Mouse (Mus musculus) lung, adult 2 months (tissue): Measurements from ENCODE around the gene Fzd2. TPM values are rescaled to one million over a fixed set of nuclear protein-coding genes. Genes with fewer than 3 reads are reported as not detected.

ENCODE experiments used
- DNase-seq: peaks from one replicate; pipeline ENCODE4 v3.0.0; 2022
- H3K4me1 ChIP-seq: fragments of 200-500 bp; 2 replicates; pipeline ENCODE4 v1.6.1; 2011; ENCODE audit warnings: low read length; ENCODE audit not compliant: control insufficient read depth, insufficient read depth
- H3K4me3 ChIP-seq: fragments of 200-500 bp; replicated peaks from 2 replicates; pipeline ENCODE3; 2011; ENCODE audit warnings: low read depth, mild to moderate bottlenecking, control low read depth, low read length; ENCODE audit errors: extremely low read depth
- CTCF ChIP-seq: fragments of 200-500 bp; IDR thresholded peaks from 2 replicates; pipeline ENCODE4 v1.5.1; 2011; ENCODE audit warnings: mild to moderate bottlenecking, low read length, control low read depth; ENCODE audit not compliant: insufficient read depth
- POLR2A ChIP-seq: fragments of 200-500 bp; IDR thresholded peaks from 2 replicates; pipeline ENCODE4 v1.6.1; 2011; ENCODE audit warnings: low read depth, mild to moderate bottlenecking, control low read depth, low read length, borderline replicate concordance; ENCODE audit errors: extremely low read depth
- WGBS: fragments of 180-500 bp; shearing (Covaris S2); methylation state at CpG from one replicate; pipeline ENCODE4 v1.1.7; 2018; 5-methylcytosine and 5-hydroxymethylcytosine counted together
- polyA plus RNA-seq: library from polyadenylated mRNA; depleted of rRNA; stranded (reverse); fragments of >200 nt; gene quantifications from 2 replicates; pipeline ENCODE4 v1.2.3, GENCODE M21; 2012

Gene Fzd2
- polyA plus RNA-seq, 1 experiment = 45.5 TPM

GRCm38 (mm10) chr11:102631203-102631602, 27.0 kb downstream of the Fzd2 start:
- TF ChIP-seq POLR2A (no peak), CTCF (no peak)
- DNase-seq = no peak
- Histone ChIP-seq H3K4me1 (no peaks in the 10 kb centered on the region), H3K4me3 (no peak overlapping the region)
- whole genome bisulfite sequencing = 60% methylated on average over 5 of the region's 5 CpGs

- WGBS = 12% methylated on average over 11 of the region's 13 CpGs
- DNase-seq = no peak
- Histone ChIP-seq H3K4me1 (no peaks in the 10 kb centered on the region), H3K4me3 (no peak overlapping the region)
- no peak for TF ChIP-seq POLR2A
- no peak for TF ChIP-seq CTCF
These were observed 28.5 kb downstream of the Fzd2 start for GRCm38 (mm10) chr11:102632725-102633124.

DNA sequence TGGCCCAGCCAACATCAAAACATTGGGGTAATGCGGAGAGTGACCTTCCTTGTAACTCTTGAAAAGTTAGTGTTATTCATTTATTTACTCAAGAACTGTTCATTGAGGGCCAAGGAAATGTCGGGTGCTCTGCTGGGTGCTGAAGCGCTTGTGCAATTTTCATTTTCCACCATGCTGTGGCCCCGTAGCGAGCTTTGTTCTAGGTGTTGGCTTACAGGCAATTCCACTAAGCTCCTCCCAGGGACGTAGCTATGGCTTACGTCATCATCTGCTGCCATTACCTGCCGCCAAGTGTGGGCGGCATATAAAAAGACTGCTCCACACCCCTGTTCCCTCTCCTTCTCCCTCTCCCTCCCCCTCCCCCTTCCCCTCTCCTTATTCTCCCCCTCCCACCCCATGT, 29.2 kb downstream of the Fzd2 start:
- 21% methylated on average over 9 of the region's 9 CpGs for WGBS
- H3K4me3 ChIP-seq = peak overlapping the region; percentile 36
- no peak for TF ChIP-seq POLR2A
- no peaks in the 10 kb centered on the region for H3K4me1 ChIP-seq
- DNase-seq = no peak

DNA sequence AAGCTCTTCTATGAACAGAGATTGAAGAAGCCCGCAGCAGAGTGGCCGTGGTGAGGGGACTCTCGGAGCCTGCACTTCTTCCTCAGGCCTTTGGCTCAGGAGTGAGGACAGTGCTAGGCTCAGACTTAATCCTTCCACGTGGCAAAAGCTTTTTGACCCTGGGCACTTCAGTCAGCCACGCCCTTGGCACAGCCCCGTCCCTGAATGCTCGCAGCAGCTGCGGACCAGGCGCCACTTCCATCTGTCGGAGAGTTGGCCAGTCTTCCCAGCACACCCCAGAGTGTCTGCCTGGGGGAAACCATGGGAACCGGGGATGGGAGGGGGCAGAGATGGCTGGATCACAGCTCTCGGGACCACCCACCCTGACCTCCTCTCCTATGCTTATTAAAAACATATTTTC, 32.7 kb downstream of the Fzd2 start:
- no peak overlapping the region for H3K4me3 ChIP-seq
- TF ChIP-seq POLR2A (no peak), CTCF (no peak)
- whole genome bisulfite sequencing = 31% methylated on average over 12 of the region's 12 CpGs
- peak; percentile 16 for DNase-seq
- H3K4me1 ChIP-seq = no peaks in the 10 kb centered on the region

DNA sequence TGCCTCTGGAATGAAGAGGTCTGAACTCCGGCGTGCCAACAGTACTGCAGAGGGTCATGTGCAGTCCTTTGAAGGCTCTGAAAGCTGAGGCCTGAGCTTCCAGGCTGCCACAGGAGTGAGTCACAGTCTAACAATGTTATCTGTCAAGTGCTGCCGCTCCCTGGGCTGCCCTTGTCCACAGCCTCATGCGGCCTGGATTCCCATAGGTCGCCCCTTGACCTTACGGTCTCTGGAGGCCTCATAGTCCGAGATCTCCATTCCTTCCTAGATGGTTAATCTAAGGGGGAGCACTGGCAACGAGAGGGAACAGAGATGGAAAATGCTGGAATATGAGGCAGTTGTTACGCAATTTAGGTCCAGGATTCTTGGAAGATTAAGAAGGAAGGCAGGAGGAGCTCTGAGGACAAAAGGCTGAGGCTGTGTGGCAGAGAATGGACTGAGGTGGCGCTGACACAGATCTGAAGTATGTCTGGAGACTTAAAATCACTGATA, 39.7 kb downstream of the Fzd2 start:
- H3K4me3 ChIP-seq = no peak overlapping the region
- peak; percentile 74 for DNase-seq
- H3K4me1 ChIP-seq = no peaks in the 10 kb centered on the region
- WGBS = 39% methylated on average over 10 of the region's 10 CpGs
- TF ChIP-seq POLR2A = no peak
- TF ChIP-seq CTCF = no peak

DNA sequence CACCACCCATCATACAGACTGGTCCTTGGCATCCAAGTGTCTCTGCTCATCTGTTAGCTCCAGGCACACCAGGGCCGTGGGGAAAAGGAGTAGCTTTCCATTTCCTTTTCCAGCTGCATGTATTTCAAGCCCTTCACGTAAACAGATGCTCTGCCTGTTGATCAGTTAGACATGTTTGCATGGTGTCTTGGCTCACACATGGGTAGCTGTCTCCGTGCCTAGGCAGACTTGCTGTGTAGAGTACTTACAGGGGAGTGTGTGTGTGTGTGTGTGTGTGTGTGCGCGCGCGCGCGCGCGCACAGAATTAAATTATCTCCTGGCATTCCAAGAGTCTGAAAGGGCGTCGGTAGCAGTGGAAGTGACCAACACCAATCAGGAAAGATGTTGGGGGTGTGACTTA, 42.0 kb downstream of the Fzd2 start:
- WGBS = 67% methylated on average over 13 of the region's 13 CpGs
- Histone ChIP-seq H3K4me1 (no peaks in the 10 kb centered on the region), H3K4me3 (no peak overlapping the region)
- TF ChIP-seq POLR2A (no peak), CTCF (no peak)
- no peak for DNase-seq

DNA sequence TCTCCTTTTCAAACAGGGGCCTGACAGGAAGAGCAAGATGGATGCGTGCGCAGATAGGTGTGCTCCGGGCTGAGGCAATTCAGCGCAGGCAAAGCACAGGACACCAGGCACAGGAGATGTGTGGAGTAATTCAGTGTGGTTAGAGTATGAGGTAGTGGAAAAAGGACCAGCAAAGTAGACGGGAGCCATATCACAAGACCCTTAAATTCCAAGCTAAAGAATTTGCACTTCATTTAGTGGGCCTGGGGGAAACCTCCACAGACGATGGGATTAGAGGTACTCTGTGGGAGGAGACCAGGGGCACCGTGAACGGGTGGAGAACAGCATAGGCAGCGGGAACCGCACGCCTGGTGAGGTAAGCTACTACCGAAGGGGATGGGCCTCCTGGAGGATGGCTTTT, 43.7 kb downstream of the Fzd2 start:
- Histone ChIP-seq H3K4me3 (no peak overlapping the region), H3K4me1 (peaks cover 2% of the 10 kb centered on the region; the same call in 1 of the 2 replicates)
- DNase-seq = no peak
- 75% methylated on average over 12 of the region's 12 CpGs for WGBS
- TF ChIP-seq CTCF = no peak
- TF ChIP-seq POLR2A = no peak

- DNase-seq = peak; percentile 65
- H3K4me3 ChIP-seq = no peak overlapping the region
- TF ChIP-seq CTCF (peak; percentile 74), POLR2A (no peak)
- peaks cover 2% of the 10 kb centered on the region for H3K4me1 ChIP-seq
- WGBS = 7% methylated on average over 9 of the region's 9 CpGs
These were observed 47.2 kb downstream of the Fzd2 start for GRCm38 (mm10) chr11:102651381-102651780.

GRCm38 (mm10) chr11:102652844-102653243, 48.6 kb downstream of the Fzd2 start:
- DNase-seq = no peak
- Histone ChIP-seq H3K4me1 (peaks cover 2% of the 10 kb centered on the region), H3K4me3 (no peak overlapping the region)
- TF ChIP-seq POLR2A (no peak), CTCF (no peak)
- whole genome bisulfite sequencing = 77% methylated on average over 3 of the region's 3 CpGs

DNA sequence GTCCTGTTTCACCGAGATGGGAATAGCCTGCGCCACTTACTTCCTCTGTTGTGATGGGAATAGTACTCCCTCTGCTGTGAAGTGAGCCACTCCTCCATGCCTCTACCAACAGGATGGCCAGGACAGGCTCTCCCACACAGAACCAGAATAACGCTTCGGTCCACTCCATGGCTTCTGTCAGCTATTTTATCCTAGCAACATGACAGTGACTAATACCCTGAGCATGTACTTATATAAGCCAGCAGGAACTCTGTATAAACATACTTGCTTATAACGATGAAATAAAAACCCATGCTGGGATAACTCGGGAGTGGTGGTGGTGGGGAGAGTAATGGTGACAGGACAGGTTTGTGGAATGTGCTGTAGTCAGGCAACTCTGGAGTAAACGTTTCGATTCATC, 51.7 kb downstream of the Fzd2 start:
- peaks cover 2% of the 10 kb centered on the region for H3K4me1 ChIP-seq
- no peak for TF ChIP-seq POLR2A
- TF ChIP-seq CTCF = no peak
- no peak overlapping the region for H3K4me3 ChIP-seq
- no peak for DNase-seq
- 50% methylated on average over 8 of the region's 8 CpGs for WGBS

GRCm38 (mm10) chr11:102656326-102656926, 52.2 kb downstream of the Fzd2 start:
- no peak for DNase-seq
- Histone ChIP-seq H3K4me3 (no peak overlapping the region), H3K4me1 (peaks cover 2% of the 10 kb centered on the region)
- TF ChIP-seq CTCF = peak; percentile 4; the same call in 1 of the 2 replicates
- no peak for TF ChIP-seq POLR2A
- 5% methylated on average over 4 of the region's 4 CpGs for WGBS
